Mouse (Mus musculus) T-cell, adult 2 months (primary cell): Measurements from ENCODE around the gene Edar.

Experiments
- DNase-seq: peaks from one replicate; pipeline ENCODE4 v3.0.0; 2022; ENCODE audit warnings: low spot score

Gene Edar

GRCm38 (mm10) chr10:58651270-58652042, 24.0 kb downstream of the Edar start:
- DNase-seq: no peak

DNA sequence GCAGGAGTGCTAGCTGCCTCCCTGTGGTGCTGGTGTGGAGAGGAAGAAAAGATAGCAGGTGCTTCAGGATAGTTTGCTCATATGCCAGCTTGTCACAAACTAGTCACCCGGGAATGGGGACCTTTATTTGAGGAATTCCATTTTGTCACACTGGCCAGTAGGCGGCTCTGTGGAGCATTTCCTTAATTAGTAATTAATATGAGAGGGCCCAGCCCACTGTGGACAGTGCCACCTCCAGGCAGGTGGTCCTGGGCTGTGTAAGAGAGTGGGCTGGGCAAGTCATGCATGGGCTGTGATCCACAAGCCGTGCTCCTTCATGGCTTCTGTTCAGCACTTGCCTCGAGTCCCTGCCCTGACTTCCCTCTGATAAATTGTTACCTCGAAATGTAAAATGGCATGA, 26.7 kb downstream of the Edar start:
- DNase-seq: no peak

- no peak for DNase-seq
Measured at GRCm38 (mm10) chr10:58644671-58645070, 30.8 kb downstream of the Edar start.

- no peak for DNase-seq
Measured at GRCm38 (mm10) chr10:58644194-58644593, 31.3 kb downstream of the Edar start.

DNA sequence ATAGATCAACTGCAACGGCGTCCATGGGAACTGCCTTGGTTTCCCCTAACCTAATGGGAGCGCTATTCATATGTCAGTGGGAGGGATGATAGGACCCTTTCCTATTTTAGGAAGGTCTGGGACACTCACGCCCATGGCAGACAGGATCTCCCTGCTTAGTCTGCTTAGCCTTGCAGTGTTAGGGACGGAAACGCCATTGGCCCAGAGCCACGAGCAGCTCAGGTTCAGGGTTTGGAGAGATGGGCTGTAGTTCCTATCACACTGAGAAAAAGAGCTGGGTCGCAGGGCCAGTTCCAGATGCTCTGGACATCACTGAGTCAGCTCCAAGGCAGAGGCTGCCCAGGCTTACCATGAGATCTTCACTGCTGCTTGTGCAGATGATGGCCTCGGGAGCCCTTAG, 32.5 kb downstream of the Edar start:
- DNase-seq: no peak

GRCm38 (mm10) chr10:58641631-58642030, 33.8 kb downstream of the Edar start:
- DNase-seq: no peak

DNA sequence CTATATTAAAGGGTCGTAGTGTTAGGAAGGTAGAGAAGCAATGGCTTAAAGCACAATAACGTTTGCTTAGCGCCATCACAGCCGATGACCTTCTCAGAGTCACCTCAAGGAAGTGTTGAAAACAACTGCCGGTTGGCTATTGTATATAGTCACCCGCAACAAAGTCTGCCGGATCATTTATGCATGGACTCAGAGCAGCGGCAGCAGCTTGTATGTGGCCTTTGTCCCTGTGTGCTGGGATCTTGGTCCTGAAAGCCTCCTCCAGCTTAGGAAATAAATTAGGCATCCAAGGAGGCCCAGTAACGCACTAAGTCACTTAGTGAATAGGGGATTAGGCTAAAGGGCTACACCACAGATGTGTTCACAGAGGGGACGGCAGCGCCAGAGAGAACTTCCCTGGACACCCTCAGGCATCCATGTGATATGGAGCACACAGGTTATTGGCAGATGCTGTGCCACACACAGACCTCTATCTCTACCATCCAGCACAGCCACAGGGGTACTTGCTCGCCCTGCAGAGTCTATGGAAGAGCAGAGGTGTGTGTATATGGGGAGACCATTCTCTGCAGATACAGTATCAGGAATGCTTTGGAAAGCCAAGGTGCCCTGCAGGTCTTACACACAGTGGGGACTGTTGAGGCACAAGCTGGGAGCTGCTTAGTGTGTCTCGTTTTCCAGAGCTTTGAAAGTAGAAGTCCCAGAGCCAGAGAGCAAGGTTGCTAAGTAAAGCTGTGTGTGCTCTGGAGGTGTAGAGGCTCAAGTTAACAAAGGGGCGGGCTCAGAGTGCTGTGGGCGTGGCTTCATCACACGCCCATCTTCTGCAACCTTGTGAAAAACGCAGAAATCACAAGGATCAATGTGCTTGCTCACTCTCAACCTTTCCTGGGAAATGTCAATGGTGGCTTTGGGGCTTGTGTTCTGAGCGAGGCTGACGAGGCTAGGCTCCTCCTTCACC, 34.7 kb downstream of the Edar start:
- DNase-seq: no peak

- DNase-seq: no peak
Measured at GRCm38 (mm10) chr10:58639291-58639690, 36.2 kb downstream of the Edar start.

GRCm38 (mm10) chr10:58636431-58637080, 38.9 kb downstream of the Edar start:
- DNase-seq: no peak

DNA sequence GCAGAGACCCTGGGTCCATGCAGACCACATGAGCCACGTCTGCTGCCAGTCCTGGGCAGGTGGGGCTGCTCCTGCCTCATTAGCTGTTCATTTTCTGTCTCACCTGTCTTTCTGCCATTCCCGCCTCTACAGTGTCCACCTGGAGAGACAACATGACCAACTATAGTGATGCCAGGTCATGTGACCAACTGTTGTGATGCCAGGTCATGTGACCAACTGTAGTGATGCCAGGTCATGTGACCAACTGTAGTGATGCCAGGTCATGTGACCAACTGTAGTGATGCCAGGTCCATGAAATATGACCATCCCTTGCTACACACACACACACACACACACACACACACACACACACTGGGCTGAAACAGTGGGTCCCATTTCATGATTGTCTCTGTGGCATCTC, 41.9 kb downstream of the Edar start:
- DNase-seq: no peak

DNA sequence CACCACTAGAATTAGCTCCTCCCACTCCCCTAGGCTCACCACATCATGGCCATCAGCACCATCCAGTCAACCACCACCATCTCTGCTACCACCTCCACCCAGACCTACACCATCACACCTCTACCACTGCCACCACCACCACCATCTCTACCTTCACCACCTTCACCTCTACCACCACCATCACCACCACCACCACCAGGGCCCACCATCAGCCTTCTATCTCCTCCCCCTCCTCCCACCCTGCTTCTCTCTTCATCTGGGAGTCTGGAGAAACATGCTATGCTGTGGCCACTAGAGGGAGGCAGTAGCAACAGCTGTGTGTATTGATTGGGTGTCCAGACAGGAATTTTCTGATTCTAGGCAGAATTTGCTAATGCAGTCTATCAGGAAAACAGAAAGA, 47.9 kb downstream of the Edar start:
- DNase-seq: no peak

DNA sequence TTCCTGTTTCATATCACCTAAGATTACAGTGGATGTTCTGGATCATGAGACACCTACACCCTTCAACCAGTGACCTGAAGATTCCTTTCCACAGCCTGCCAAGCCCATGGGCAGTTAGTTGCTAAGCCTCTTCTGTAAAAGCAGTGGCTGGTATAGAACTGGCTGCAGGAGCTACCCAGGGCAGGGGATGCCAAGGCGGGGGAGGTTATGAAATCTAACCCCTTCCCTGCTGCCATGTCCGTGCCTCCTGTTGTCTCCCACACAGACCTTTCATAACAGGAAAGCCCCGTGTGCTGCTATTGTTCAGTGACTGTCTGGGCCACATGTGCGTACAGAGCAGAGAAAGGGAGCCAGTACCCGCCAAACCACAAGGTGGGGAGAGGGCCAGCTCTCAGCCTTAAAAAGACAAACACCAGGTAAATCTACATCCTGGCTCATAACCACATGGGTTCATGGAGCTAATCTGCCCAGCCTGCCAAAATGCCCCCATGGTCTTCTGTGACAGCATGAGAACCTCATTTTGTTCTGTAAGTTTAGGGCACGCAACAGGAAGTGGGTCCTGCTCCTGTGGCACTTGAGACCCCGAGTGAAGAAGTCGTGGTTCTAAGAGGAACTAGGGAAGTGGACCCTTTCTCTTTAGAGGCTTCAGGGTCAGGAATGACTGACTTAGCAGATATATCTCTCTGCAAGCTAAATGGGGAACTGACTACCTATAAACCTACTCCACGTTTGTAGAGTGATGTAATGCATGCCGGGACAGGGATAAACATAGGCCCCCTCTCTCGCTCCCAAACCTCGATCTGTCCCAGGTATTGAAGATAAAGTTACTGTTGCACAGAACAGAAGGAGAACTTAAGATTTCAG, 50.4 kb downstream of the Edar start:
- DNase-seq: no peak

DNA sequence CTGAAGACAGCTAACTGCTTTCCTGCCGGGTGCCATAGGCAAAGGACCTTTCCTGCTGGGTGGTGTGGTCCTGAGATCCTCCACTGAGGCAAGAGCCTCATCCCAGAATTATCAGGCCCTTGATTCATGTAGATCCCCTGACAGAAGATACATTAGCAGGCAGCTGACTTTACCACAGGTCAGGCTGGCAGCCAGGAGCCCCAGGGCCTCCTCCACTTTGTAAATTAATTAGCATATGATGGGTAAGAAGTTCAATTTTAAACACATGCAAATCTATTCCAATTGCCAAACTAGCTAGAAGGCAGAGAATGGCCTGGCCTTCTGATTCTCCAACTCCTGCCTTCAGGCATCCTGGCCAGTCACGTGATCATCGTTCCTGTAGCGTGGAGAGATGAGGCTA, 56.2 kb downstream of the Edar start:
- no peak for DNase-seq

- no peak for DNase-seq
Measured at GRCm38 (mm10) chr10:58618501-58619216, 56.8 kb downstream of the Edar start.

GRCm38 (mm10) chr10:58616565-58616964, 58.9 kb downstream of the Edar start:
- DNase-seq: no peak

DNA sequence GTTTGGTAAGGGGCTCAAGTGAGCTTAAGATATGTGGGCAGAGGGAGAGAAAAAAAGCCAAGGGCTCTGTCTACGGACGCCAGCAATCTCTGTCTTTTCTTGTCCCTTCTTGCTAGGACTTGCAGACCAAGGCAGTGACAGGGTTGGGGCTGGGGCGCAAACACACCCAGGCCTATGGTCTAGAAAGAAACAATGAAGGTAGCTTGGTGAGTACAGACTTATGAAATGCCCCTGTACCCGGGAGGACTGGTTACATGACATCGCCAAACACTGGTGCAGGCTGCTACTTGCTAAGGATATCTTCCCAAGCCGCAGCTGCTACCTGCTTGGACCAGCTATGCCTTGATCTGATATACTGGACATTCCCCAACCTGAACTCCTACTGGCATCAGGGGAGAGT, 60.9 kb downstream of the Edar start:
- DNase-seq: no peak

- no peak for DNase-seq
Measured at GRCm38 (mm10) chr10:58610484-58611261, 64.8 kb downstream of the Edar start.

DNA sequence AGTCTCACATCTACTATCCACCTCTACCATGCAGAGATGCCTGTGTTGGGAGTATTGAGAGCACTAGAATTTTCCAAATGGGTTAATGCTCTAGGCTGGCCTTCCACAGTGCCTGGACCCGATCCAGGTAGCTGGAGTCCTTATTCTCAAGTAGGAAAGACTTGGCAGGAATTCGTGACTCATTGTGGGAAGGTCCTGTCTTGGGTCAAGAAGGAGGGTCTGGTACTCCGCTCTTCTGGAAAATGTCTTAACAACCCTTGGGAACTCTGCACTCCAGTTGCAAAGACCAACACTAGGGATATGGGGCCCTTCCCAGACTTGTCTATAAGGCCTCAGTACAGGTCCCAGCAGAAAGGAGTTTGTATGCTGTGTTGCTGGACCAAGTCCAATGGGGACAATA, 66.6 kb downstream of the Edar start:
- no peak for DNase-seq

DNA sequence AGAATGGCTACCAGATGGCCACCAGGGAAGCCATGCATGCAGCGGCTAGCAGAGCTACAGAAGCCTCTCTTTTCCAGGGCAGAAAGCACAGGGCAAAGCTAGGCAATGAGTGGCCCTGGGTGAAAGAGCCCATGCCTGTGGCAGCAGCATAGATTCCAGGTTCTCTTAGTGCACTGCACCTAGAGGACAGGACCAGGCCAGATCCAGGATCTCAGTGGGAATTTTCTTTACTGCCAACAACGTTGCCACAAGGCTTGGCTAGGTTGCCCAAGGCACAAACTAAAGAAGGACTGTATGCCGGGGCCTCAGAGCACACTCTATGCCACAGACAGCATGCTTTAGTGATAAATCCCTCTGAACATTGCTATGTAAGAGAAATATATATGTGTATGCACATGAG, 69.1 kb downstream of the Edar start:
- no peak for DNase-seq

DNA sequence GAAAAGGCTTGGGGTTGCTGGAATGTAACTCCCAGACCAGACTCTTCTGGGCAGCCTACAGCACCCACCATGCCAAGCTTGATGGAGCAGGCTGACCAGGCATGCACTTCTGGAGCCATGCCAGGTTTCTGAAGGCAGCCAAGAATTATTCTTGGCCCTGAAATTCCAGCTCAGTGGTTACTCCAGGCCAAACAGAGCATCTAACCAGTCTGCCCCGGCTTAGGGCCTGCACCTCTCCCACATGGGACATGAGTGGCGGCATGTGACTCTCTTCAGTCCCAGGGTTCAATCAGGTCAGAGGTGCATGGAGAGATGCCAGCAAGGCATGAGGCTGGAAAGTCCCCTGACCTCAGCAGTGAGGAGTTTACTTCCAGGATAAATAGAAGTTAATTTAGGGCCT, 70.7 kb downstream of the Edar start:
- DNase-seq: no peak
